Mouse (Mus musculus): ENCODE measurements around the gene Lonp2. TPM values are rescaled to one million over a fixed set of nuclear protein-coding genes. Genes with fewer than 3 reads are reported as not detected.

The Lonp2 gene
- 53.6 and 102 TPM in 2 replicates for polyA plus RNA-seq (2012; rRNA removed; ENCODE audit: low replicate concordance)

DNA sequence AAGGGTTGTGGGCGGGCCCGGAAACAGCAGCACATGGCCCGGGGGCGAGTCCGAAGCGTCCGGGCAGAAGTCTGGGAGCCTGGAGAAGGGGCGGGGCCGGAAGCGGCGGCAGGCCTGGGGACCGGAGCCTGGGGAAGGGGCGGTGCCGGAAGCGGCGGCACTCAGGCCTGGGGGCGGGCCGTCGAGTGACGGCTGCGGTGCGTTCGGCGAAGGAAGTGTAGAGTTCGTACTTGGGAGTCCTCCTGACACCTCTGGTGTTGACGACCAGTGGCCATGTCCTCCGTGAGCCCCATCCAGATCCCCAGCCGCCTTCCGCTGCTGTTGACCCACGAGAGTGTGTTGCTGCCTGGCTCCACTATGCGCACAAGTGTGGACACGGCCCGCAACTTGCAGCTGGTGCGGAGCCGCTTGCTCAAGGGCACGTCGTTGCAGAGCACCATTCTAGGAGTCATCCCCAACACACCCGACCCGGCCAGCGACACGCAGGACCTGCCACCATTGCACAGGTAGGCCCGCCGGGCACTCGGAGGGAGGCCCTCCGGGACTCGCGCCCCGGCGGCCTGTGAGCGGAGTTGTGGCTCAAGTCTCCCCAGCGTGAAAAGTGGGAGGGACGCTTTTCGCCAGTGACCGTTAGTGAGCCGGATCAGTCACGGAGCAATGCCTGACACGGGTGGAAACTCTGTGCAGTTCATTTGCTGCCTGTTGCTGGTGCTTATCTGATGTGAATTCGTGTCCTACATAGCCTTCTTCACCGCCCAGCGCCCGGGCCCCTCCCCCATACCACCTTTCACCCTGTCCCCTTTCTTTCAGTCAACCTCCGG is at the start of gene Lonp2:
Gene Lonp2 (plus strand): TSS at position 133 of the 821 bp plus-strand sequence.

DNA sequence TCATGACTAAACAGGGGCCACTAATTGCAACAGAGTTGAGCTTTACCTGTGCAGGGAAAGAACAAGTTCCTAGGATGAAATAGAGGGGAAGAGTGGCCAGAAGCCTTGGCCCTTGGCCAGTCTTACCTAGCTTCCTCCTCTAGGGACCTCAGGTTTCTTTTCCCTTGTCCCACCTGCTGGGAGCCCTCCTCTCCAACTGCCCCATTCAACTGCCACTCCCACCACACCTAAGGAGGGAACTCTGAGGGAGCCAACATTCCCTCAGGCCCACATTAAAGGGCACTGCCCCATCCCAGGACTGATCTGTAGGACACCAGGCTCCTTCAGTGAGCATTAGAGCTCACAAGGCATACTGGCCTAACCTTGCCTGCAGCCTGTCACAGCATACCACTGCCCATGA is 43.4 kb upstream of the Lonp2 start, which contains the start of gene Abcc12:
Gene Abcc12 (minus strand): TSS at position 229 of the 400 bp plus-strand sequence.

DNA sequence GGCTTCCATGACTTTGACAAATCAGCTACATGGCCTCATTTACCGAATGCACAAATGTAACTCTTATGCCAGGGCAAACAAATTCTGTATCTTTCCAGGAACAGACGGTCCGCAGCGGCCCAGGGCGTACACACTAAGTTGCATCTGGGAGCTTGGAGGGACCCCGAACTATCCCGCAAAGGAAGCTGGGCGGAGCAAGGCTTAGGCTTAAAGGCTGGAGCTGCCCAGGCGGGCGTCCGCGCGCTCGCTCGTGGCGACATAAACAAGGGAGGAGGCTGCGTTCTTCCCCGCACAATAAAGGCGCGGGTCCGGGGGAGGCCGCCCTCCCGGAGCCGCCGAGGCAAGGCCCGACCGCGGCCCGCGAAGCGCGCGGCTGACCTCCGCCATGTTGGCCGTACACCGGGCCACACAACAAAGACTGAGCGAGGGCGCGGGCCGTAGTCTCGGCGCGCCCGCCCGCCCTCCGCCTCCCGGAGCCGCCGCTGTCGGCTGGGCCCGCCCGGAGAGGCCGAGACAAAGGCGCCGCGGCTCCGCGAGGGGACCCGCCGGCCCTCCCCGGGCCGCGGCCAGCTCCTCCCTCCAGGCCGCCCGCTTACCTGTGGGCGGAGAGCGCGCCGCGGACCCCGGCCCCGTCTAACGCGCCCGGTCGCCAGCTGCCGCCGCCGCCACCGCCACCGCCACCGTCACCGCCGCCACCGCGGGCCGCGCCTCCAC is 121.5 kb downstream of the Lonp2 start, which contains the start of the genes Gm10638 and Siah1a:
Gene Gm10638 (plus strand): TSS at position 479 of the 714 bp plus-strand sequence.
Gene Siah1a (minus strand): TSS at position 714 of the 714 bp plus-strand sequence.

Other genes with a start within 250 kb of the Lonp2 start
- gene Abcc12, start 43.4 kb upstream of the Lonp2 start, polyA plus RNA-seq (2012; rRNA removed; ENCODE audit: low replicate concordance) = 0.06 and 0.08 TPM in 2 replicates
- 3.2 and 11.6 TPM in 2 replicates for gene Gm10638, start 121.7 kb downstream of the Lonp2 start, polyA plus RNA-seq (2012; rRNA removed; ENCODE audit: low replicate concordance)
- gene Siah1a, start 121.9 kb downstream of the Lonp2 start, polyA plus RNA-seq (2012; rRNA removed; ENCODE audit: low replicate concordance) = 11.6 and 12.9 TPM in 2 replicates

Measured in duodenum, adult 2 months (tissue).